Mouse (Mus musculus): ENCODE data around the gene Cox8a. TPM values are rescaled to one million over a fixed set of nuclear protein-coding genes. Genes with fewer than 3 reads are reported as not detected.
A peak's percentile ranks its signal among the peaks of the same experiment; 100 is the strongest.

Cox8a gene
- polyA plus RNA-seq, 1 experiment from 2014 or later, result 1,270 TPM

GRCm38 (mm10) chr19:7226511-7226914 lies 9.1 kb upstream of the Cox8a start:
- H3K4me1 ChIP-seq (ENCODE audit: control insufficient read depth, insufficient read depth, low read depth, low read length), result no peaks in the 10 kb centered on the region
- no peak overlapping the region for H3K4me2 ChIP-seq (ENCODE audit: low read length)
- no peak overlapping the region for H3K27ac ChIP-seq (ENCODE audit: low read depth, low read length)
- H3K36me3 ChIP-seq (ENCODE audit: control insufficient read depth, insufficient read depth, low read length), result peaks cover 26% of the 10 kb centered on the region
- no peak for ATAC-seq
- no peak overlapping the region for H3K9ac ChIP-seq (ENCODE audit: low read depth, low read length)
- no peaks in the 10 kb centered on the region for H3K9me3 ChIP-seq (ENCODE audit: control insufficient read depth, low read length)
- H3K27me3 ChIP-seq (replicated peaks; ENCODE audit: control insufficient read depth, insufficient read depth, low read length), result no peaks in the 10 kb centered on the region
- no peak overlapping the region for H3K4me3 ChIP-seq (ENCODE audit: low read length)
- WGBS, result 74% methylated on average over 6 of the region's 6 CpGs

- no peak overlapping the region for H3K9ac ChIP-seq (ENCODE audit: low read depth, low read length)
- no peak for ATAC-seq
- no peaks in the 10 kb centered on the region for H3K9me3 ChIP-seq (ENCODE audit: control insufficient read depth, low read length)
- WGBS, result 86% methylated on average over 9 of the region's 9 CpGs
- no peaks in the 10 kb centered on the region for H3K27me3 ChIP-seq (replicated peaks; ENCODE audit: control insufficient read depth, insufficient read depth, low read length)
- no peak overlapping the region for H3K4me3 ChIP-seq (ENCODE audit: low read length)
- no peak overlapping the region for H3K4me2 ChIP-seq (ENCODE audit: low read length)
- peaks cover 26% of the 10 kb centered on the region for H3K36me3 ChIP-seq (ENCODE audit: control insufficient read depth, insufficient read depth, low read length)
- no peak overlapping the region for H3K27ac ChIP-seq (ENCODE audit: low read depth, low read length)
- H3K4me1 ChIP-seq (ENCODE audit: control insufficient read depth, insufficient read depth, low read depth, low read length), result no peaks in the 10 kb centered on the region
These were observed 7.8 kb upstream of the Cox8a start for GRCm38 (mm10) chr19:7225096-7225690.

GRCm38 (mm10) chr19:7224253-7224652 lies 6.8 kb upstream of the Cox8a start:
- no peak overlapping the region for H3K9ac ChIP-seq (ENCODE audit: low read depth, low read length)
- no peak overlapping the region for H3K4me3 ChIP-seq (ENCODE audit: low read length)
- peaks cover 18% of the 10 kb centered on the region for H3K36me3 ChIP-seq (ENCODE audit: control insufficient read depth, insufficient read depth, low read length)
- no peaks in the 10 kb centered on the region for H3K4me1 ChIP-seq (ENCODE audit: control insufficient read depth, insufficient read depth, low read depth, low read length)
- no peak for ATAC-seq
- no peaks in the 10 kb centered on the region for H3K9me3 ChIP-seq (ENCODE audit: control insufficient read depth, low read length)
- no peaks in the 10 kb centered on the region for H3K27me3 ChIP-seq (replicated peaks; ENCODE audit: control insufficient read depth, insufficient read depth, low read length)
- no peak overlapping the region for H3K4me2 ChIP-seq (ENCODE audit: low read length)
- WGBS, result 91% methylated on average over 3 of the region's 3 CpGs
- no peak overlapping the region for H3K27ac ChIP-seq (ENCODE audit: low read depth, low read length)

GRCm38 (mm10) chr19:7223488-7223887 lies 6.1 kb upstream of the Cox8a start:
- H3K27ac ChIP-seq (ENCODE audit: low read depth, low read length), result no peak overlapping the region
- no peak for ATAC-seq
- H3K4me3 ChIP-seq (ENCODE audit: low read length), result no peak overlapping the region

GRCm38 (mm10) chr19:7222196-7222595 lies 4.8 kb upstream of the Cox8a start:
- no peaks in the 10 kb centered on the region for H3K27me3 ChIP-seq (replicated peaks; ENCODE audit: control insufficient read depth, insufficient read depth, low read length)
- no peak overlapping the region for H3K9ac ChIP-seq (ENCODE audit: low read depth, low read length)
- H3K4me3 ChIP-seq (ENCODE audit: low read length), result no peak overlapping the region
- H3K27ac ChIP-seq (ENCODE audit: low read depth, low read length), result no peak overlapping the region
- peaks cover 2% of the 10 kb centered on the region for H3K4me1 ChIP-seq (ENCODE audit: control insufficient read depth, insufficient read depth, low read depth, low read length)
- no peak overlapping the region for H3K4me2 ChIP-seq (ENCODE audit: low read length)
- 91% methylated on average over 6 of the region's 6 CpGs for whole genome bisulfite sequencing
- no peaks in the 10 kb centered on the region for H3K9me3 ChIP-seq (ENCODE audit: control insufficient read depth, low read length)
- H3K36me3 ChIP-seq (ENCODE audit: control insufficient read depth, insufficient read depth, low read length), result peaks cover 7% of the 10 kb centered on the region
- ATAC-seq, result no peak

More at GRCm38 (mm10) chr19:7223488-7223887, 6.1 kb upstream of the Cox8a start:
- Histone ChIP-seq H3K27me3 (replicated peaks; ENCODE audit: control insufficient read depth, insufficient read depth, low read length) (no peaks in the 10 kb centered on the region), H3K9me3 (ENCODE audit: control insufficient read depth, low read length) (no peaks in the 10 kb centered on the region), H3K9ac (ENCODE audit: low read depth, low read length) (no peak overlapping the region), H3K4me2 (ENCODE audit: low read length) (no peak overlapping the region), H3K36me3 (ENCODE audit: control insufficient read depth, insufficient read depth, low read length) (peaks cover 14% of the 10 kb centered on the region), H3K4me1 (ENCODE audit: control insufficient read depth, insufficient read depth, low read depth, low read length) (no peaks in the 10 kb centered on the region)

- Histone ChIP-seq H3K9me3 (ENCODE audit: control insufficient read depth, low read length) (no peaks in the 10 kb centered on the region), H3K9ac (ENCODE audit: low read depth, low read length) (no peak overlapping the region), H3K4me2 (ENCODE audit: low read length) (no peak overlapping the region), H3K4me1 (ENCODE audit: control insufficient read depth, insufficient read depth, low read depth, low read length) (peaks cover 29% of the 10 kb centered on the region), H3K36me3 (ENCODE audit: control insufficient read depth, insufficient read depth, low read length) (peaks cover 11% of the 10 kb centered on the region), H3K4me3 (ENCODE audit: low read length) (no peak overlapping the region), H3K27me3 (replicated peaks; ENCODE audit: control insufficient read depth, insufficient read depth, low read length) (no peaks in the 10 kb centered on the region), H3K27ac (ENCODE audit: low read depth, low read length) (no peak overlapping the region)
- no peak for ATAC-seq
- 96% methylated on average over 5 of the region's 5 CpGs for WGBS
These were observed 1.3 kb upstream of the Cox8a start for GRCm38 (mm10) chr19:7218753-7219152.

- WGBS, result 9% methylated on average over 6 of the region's 6 CpGs
These were observed 481 bp upstream of the Cox8a start for GRCm38 (mm10) chr19:7217926-7218267.

GRCm38 (mm10) chr19:7214484-7214883 lies 2.9 kb downstream of the Cox8a start:
- Histone ChIP-seq H3K9me3 (ENCODE audit: control insufficient read depth, low read length) (no peaks in the 10 kb centered on the region), H3K4me2 (ENCODE audit: low read length) (no peak overlapping the region), H3K36me3 (ENCODE audit: control insufficient read depth, insufficient read depth, low read length) (peaks cover 11% of the 10 kb centered on the region), H3K27ac (ENCODE audit: low read depth, low read length) (no peak overlapping the region), H3K4me3 (ENCODE audit: low read length) (no peak overlapping the region), H3K4me1 (ENCODE audit: control insufficient read depth, insufficient read depth, low read depth, low read length) (peaks cover 29% of the 10 kb centered on the region), H3K27me3 (replicated peaks; ENCODE audit: control insufficient read depth, insufficient read depth, low read length) (no peaks in the 10 kb centered on the region), H3K9ac (ENCODE audit: low read depth, low read length) (no peak overlapping the region; the same call in 1 of the 2 replicates)
- no peak for ATAC-seq
- WGBS, result 86% methylated on average over 5 of the region's 5 CpGs

More at GRCm38 (mm10) chr19:7217926-7218267, 481 bp upstream of the Cox8a start:
- H3K36me3 ChIP-seq (ENCODE audit: control insufficient read depth, insufficient read depth, low read length), result peaks cover 11% of the 10 kb centered on the region
- H3K27me3 ChIP-seq (replicated peaks; ENCODE audit: control insufficient read depth, insufficient read depth, low read length), result no peaks in the 10 kb centered on the region
- peak overlapping the region; percentile 90 for H3K4me3 ChIP-seq (ENCODE audit: low read length)
- no peak overlapping the region for H3K9ac ChIP-seq (ENCODE audit: low read depth, low read length)
- H3K4me2 ChIP-seq (ENCODE audit: low read length), result peak overlapping the region; percentile 57
- H3K27ac ChIP-seq (ENCODE audit: low read depth, low read length), result no peak overlapping the region
- H3K9me3 ChIP-seq (ENCODE audit: control insufficient read depth, low read length), result no peaks in the 10 kb centered on the region
- peaks cover 29% of the 10 kb centered on the region for H3K4me1 ChIP-seq (ENCODE audit: control insufficient read depth, insufficient read depth, low read depth, low read length)
- peak; percentile 19; the same call in 1 of the 2 replicates for ATAC-seq

GRCm38 (mm10) chr19:7213010-7213409 lies 4.4 kb downstream of the Cox8a start:
- Histone ChIP-seq H3K27me3 (replicated peaks; ENCODE audit: control insufficient read depth, insufficient read depth, low read length) (no peaks in the 10 kb centered on the region), H3K9me3 (ENCODE audit: control insufficient read depth, low read length) (no peaks in the 10 kb centered on the region), H3K4me3 (ENCODE audit: low read length) (no peak overlapping the region), H3K4me2 (ENCODE audit: low read length) (no peak overlapping the region), H3K4me1 (ENCODE audit: control insufficient read depth, insufficient read depth, low read depth, low read length) (peaks cover 29% of the 10 kb centered on the region), H3K27ac (ENCODE audit: low read depth, low read length) (no peak overlapping the region), H3K36me3 (ENCODE audit: control insufficient read depth, insufficient read depth, low read length) (peaks cover 11% of the 10 kb centered on the region), H3K9ac (ENCODE audit: low read depth, low read length) (no peak overlapping the region)
- 95% methylated on average over 3 of the region's 3 CpGs for WGBS
- ATAC-seq, result no peak

- H3K9ac ChIP-seq (ENCODE audit: low read depth, low read length), result no peak overlapping the region
- 96% methylated on average over 1 of the region's 1 CpGs for WGBS
- no peaks in the 10 kb centered on the region for H3K9me3 ChIP-seq (ENCODE audit: control insufficient read depth, low read length)
- H3K27me3 ChIP-seq (replicated peaks; ENCODE audit: control insufficient read depth, insufficient read depth, low read length), result no peaks in the 10 kb centered on the region
- no peak overlapping the region for H3K4me2 ChIP-seq (ENCODE audit: low read length)
- no peak overlapping the region for H3K4me3 ChIP-seq (ENCODE audit: low read length)
- peaks cover 27% of the 10 kb centered on the region for H3K4me1 ChIP-seq (ENCODE audit: control insufficient read depth, insufficient read depth, low read depth, low read length)
- H3K27ac ChIP-seq (ENCODE audit: low read depth, low read length), result no peak overlapping the region
- ATAC-seq, result no peak
- peaks cover 11% of the 10 kb centered on the region for H3K36me3 ChIP-seq (ENCODE audit: control insufficient read depth, insufficient read depth, low read length)
These were observed 5.2 kb downstream of the Cox8a start for GRCm38 (mm10) chr19:7212216-7212615.

Measured in hindbrain, embryonic 16.5 days (tissue).